Comparison of ENCODE assay signal across 15 mouse cellular contexts in genomic region chr6:73204937-73205336, GRCm38 (mm10). TPM values are rescaled to one million over a fixed set of nuclear protein-coding genes. Genes with fewer than 3 reads are reported as not detected.
DNase-seq lines count a peak whose midpoint lies in the region; ATAC-seq and TF ChIP-seq lines count a peak whose summit lies in the region.
"Had no signal": no experiment of that assay in that cellular context is flagged by ENCODE, and none has a peak within 500 bp of the region (broad histone marks: within the 10 kb centered on the region; RNA-seq: fewer than 3 reads in every experiment).

No protein-coding gene starts in this region.

- no peaks in the 10 kb centered on the region for H3K79me2 ChIP-seq in CH12.LX (replicated peaks; ENCODE audit: control insufficient read depth, extremely low read depth, insufficient read depth, poor library complexity, severe bottlenecking)

- no peak for ATAC-seq in lung, embryonic 14.5 days (ENCODE audit: insufficient read depth)
- no peak for ATAC-seq in forebrain, embryonic 12.5 days (ENCODE audit: low FRiP score)

- H3K4me3 ChIP-seq in lung, embryonic 14.5 days (ENCODE audit: low read depth, low read length): no peak overlapping the region
- H3K4me3 ChIP-seq in lung, adult 2 months (replicated peaks; ENCODE audit: extremely low read depth, low read depth, low read length): no peak overlapping the region
- no peak overlapping the region for H3K4me3 ChIP-seq in CH12.LX (replicated peaks in 1 of 3; ENCODE audit: low read depth in 2 of 3, low read length in 2 of 3, poor library complexity in 1 of 3)
- H3K4me3 ChIP-seq in forebrain, embryonic 12.5 days (replicated peaks): no peak overlapping the region
- H3K4me3 ChIP-seq: embryonic facial prominence, embryonic 12.5 days; forebrain, embryonic 10.5 days; liver, embryonic 15.5 days; megakaryocyte, embryonic 14.5 days; myocyte had no signal

- H3K9ac ChIP-seq in lung, embryonic 14.5 days: no peak overlapping the region
- no peak overlapping the region for H3K9ac ChIP-seq in CH12.LX (ENCODE audit: insufficient read depth, low read depth)
- H3K9ac ChIP-seq in forebrain, embryonic 12.5 days: no peak overlapping the region
- H3K9ac ChIP-seq: embryonic facial prominence, embryonic 12.5 days; liver, embryonic 15.5 days had no signal

- TF ChIP-seq EP300 in CH12.LX (IDR thresholded peaks at IDR 0.05; ENCODE audit: low read length): no peak

- peak; percentile 25 for DNase-seq in heart, postnatal 4 days
- no peak for DNase-seq in heart, postnatal 10 days
- DNase-seq in lung, embryonic 14.5 days: no peak
- DNase-seq in lung, adult 2 months: no peak
- DNase-seq in CH12.LX (ENCODE audit: extremely low read depth): peak; percentile 27
- peak; percentile 22 for DNase-seq in c-Kit-positive CD71-positive TER-119-positive erythroid progenitor cells, embryonic 14.5 days (ENCODE audit: low spot score)
- DNase-seq in urinary bladder, adult 2 months (ENCODE audit: low spot score): no peak
- DNase-seq: adrenal gland, adult 8-10 months; kidney, adult 18-20 months had no signal

- TF ChIP-seq POLR2A in lung, adult 2 months (IDR thresholded peaks at IDR 0.05; ENCODE audit: borderline replicate concordance, extremely low read depth, low read depth, low read length): no peak
- TF ChIP-seq POLR2A in CH12.LX (IDR thresholded peaks at IDR 0.05; ENCODE audit: low read depth, low read length): no peak

- in situ Hi-C loops in CH12.LX (cut with MboI; ENCODE audit: low pct_ligation_motif_present, low pct_unique_long_range_greater_than_20kb, low sequenced_read_pairs): no loop called here

- intact Hi-C loops in heart, postnatal 10 days (cut with DNase I): no loop called here

- 62% methylated on average over 4 of the region's 4 CpGs for WGBS in lung, embryonic 14.5 days
- WGBS in lung, adult 2 months: 66% methylated on average over 4 of the region's 4 CpGs
- WGBS in forebrain, embryonic 12.5 days: 81% methylated on average over 4 of the region's 4 CpGs

- no peaks in the 10 kb centered on the region for H3K36me3 ChIP-seq in lung, embryonic 14.5 days (ENCODE audit: insufficient read depth)
- H3K36me3 ChIP-seq in CH12.LX (replicated peaks in 1 of 2; ENCODE audit: control insufficient read depth in 1 of 2, insufficient read depth in 1 of 2, low read length in 1 of 2): no peaks in the 10 kb centered on the region
- no peaks in the 10 kb centered on the region for H3K36me3 ChIP-seq in forebrain, embryonic 12.5 days (replicated peaks)
- H3K36me3 ChIP-seq: embryonic facial prominence, embryonic 12.5 days; forebrain, embryonic 10.5 days; liver, embryonic 15.5 days had no signal

- no peaks in the 10 kb centered on the region for H3K27me3 ChIP-seq in lung, embryonic 14.5 days (ENCODE audit: insufficient read depth, low read length)
- no peaks in the 10 kb centered on the region for H3K27me3 ChIP-seq in CH12.LX (replicated peaks)
- no peaks in the 10 kb centered on the region for H3K27me3 ChIP-seq in forebrain, embryonic 12.5 days
- H3K27me3 ChIP-seq: embryonic facial prominence, embryonic 12.5 days; liver, embryonic 15.5 days had no signal

- H3K9me3 ChIP-seq in lung, embryonic 14.5 days (ENCODE audit: low read depth, low read length): no peaks in the 10 kb centered on the region
- H3K9me3 ChIP-seq in CH12.LX (replicated peaks; ENCODE audit: low read length): no peaks in the 10 kb centered on the region
- no peaks in the 10 kb centered on the region for H3K9me3 ChIP-seq in forebrain, embryonic 12.5 days
- H3K9me3 ChIP-seq: embryonic facial prominence, embryonic 12.5 days; forebrain, embryonic 10.5 days; liver, embryonic 15.5 days had no signal

- no peak overlapping the region for H3K4me2 ChIP-seq in lung, embryonic 14.5 days
- H3K4me2 ChIP-seq in CH12.LX (ENCODE audit: insufficient read depth, low read depth, poor library complexity, severe bottlenecking): no peak overlapping the region
- H3K4me2 ChIP-seq in forebrain, embryonic 12.5 days: no peak overlapping the region
- H3K4me2 ChIP-seq: embryonic facial prominence, embryonic 12.5 days; liver, embryonic 15.5 days had no signal

- H3K4me1 ChIP-seq in lung, embryonic 14.5 days (ENCODE audit: insufficient read depth): no peaks in the 10 kb centered on the region
- H3K4me1 ChIP-seq in lung, adult 2 months (ENCODE audit: control insufficient read depth, insufficient read depth, low read length): no peaks in the 10 kb centered on the region; the same call in 1 of the 2 replicates
- peaks cover 5 to 23% of the 10 kb centered on the region in 2 experiments for H3K4me1 ChIP-seq in CH12.LX (ENCODE audit: control insufficient read depth in 1 of 2, insufficient read depth in 2 of 2)
- H3K4me1 ChIP-seq in forebrain, embryonic 12.5 days: no peaks in the 10 kb centered on the region
- H3K4me1 ChIP-seq: embryonic facial prominence, embryonic 12.5 days; forebrain, embryonic 10.5 days; liver, embryonic 15.5 days had no signal

- no peak overlapping the region for H3K27ac ChIP-seq in lung, embryonic 14.5 days (ENCODE audit: low read depth)
- H3K27ac ChIP-seq in CH12.LX (ENCODE audit: insufficient read depth, low read depth): no peak overlapping the region
- H3K27ac ChIP-seq in forebrain, embryonic 12.5 days: no peak overlapping the region
- H3K27ac ChIP-seq: embryonic facial prominence, embryonic 12.5 days; forebrain, embryonic 10.5 days; liver, embryonic 15.5 days had no signal

- peak; percentile 48 for TF ChIP-seq RAD21 in CH12.LX (IDR thresholded peaks at IDR 0.05; ENCODE audit: low read depth, low read length)

- peak; percentile 49 for TF ChIP-seq CTCF in lung, embryonic 14.5 days (IDR thresholded peaks at IDR 0.05; ENCODE audit: low read depth)
- TF ChIP-seq CTCF in lung, adult 2 months (IDR thresholded peaks at IDR 0.05; ENCODE audit: insufficient read depth, low read length): no peak
- peak; percentile 20 to 58; a peak in 2 of 4 replicates for TF ChIP-seq CTCF in CH12.LX (conservative IDR thresholded peaks at IDR 0.05 in 1 of 2, IDR thresholded peaks at IDR 0.05 in 1 of 2; ENCODE audit: low read depth in 2 of 2, low read length in 2 of 2)

- dilution Hi-C loops in CH12.LX (cut with MboI; ENCODE audit: extremely low pct_ligation_motif_present, extremely low pct_unique_long_range_greater_than_20kb, low sequenced_read_pairs): no loop called here

TF ChIP-seq in CH12.LX, 34 proteins besides CTCF, POLR2A, EP300 and RAD21:
- TF ChIP-seq MEF2A (IDR thresholded peaks at IDR 0.05; ENCODE audit: borderline replicate concordance, low read depth, low read length) (no peak), MAFK (IDR thresholded peaks at IDR 0.05; ENCODE audit: insufficient replicate concordance, low read length) (no peak), MAX (IDR thresholded peaks at IDR 0.05; ENCODE audit: low read length) (no peak), SMC3 (IDR thresholded peaks at IDR 0.05; ENCODE audit: low read depth, low read length) (peak; percentile 38), ZNF384 (IDR thresholded peaks at IDR 0.05; ENCODE audit: low read depth, low read length) (no peak)
TF ChIP-seq in CH12.LX: peak in this region for 1.

RNA-seq across cellular contexts. Expression of gene Dnah6, which starts 16.5 kb away (rescaled TPM):
- total RNA-seq in heart, postnatal 4 days (2021): 1 to 10 TPM in 1 of 2 experiments, under 1 TPM in 1; 0.95 to 1.1 TPM
- under 1 TPM; 0.41 to 0.50 TPM for total RNA-seq in heart, postnatal 10 days (2021)
- polyA plus RNA-seq in lung, embryonic 14.5 days (2014; fragmentation: Nextera tagmentation; extraction: Ambion mirVana): 0.14 and 0.24 TPM in 2 replicates
- 2.6 and 3.5 TPM in 2 replicates for polyA plus RNA-seq in lung, adult 2 months (2012; rRNA removed)
- total RNA-seq in CH12.LX (2012; rRNA removed) (under 0.01 TPM in 1 of 2 replicates, not detected in the other), CH12.LX (2014; rRNA removed) (0.04 and 0.07 TPM in 2 replicates)
- 0.06 TPM in 1 of 2 replicates, not detected in the other for polyA plus RNA-seq in CH12.LX (2012; ENCODE audit: insufficient read length, low read depth)
- polyA plus RNA-seq in urinary bladder, adult 2 months (2012; rRNA removed): 0.01 TPM in 2 replicates
- 0.12 and 0.15 TPM in 2 replicates for polyA plus RNA-seq in forebrain, embryonic 12.5 days (2016; fragmentation: Nextera tagmentation; extraction: Ambion mirVana)

RNA-seq across cellular contexts. Expression of gene Suclg1, which starts 43.2 kb away (rescaled TPM):
- total RNA-seq in heart, postnatal 4 days (2021): 100 to 1,000 TPM; 389 to 429 TPM
- total RNA-seq in heart, postnatal 10 days (2021): 100 to 1,000 TPM; 501 to 522 TPM
- polyA plus RNA-seq in lung, embryonic 14.5 days (2014; fragmentation: Nextera tagmentation; extraction: Ambion mirVana): 164 and 166 TPM in 2 replicates
- 40.4 and 66.9 TPM in 2 replicates for polyA plus RNA-seq in lung, adult 2 months (2012; rRNA removed)
- total RNA-seq in CH12.LX (2012; rRNA removed) (114 and 127 TPM in 2 replicates), CH12.LX (2014; rRNA removed) (112 and 116 TPM in 2 replicates)
- polyA plus RNA-seq in CH12.LX (2012; ENCODE audit: insufficient read length, low read depth): 169 and 179 TPM in 2 replicates
- polyA plus RNA-seq in urinary bladder, adult 2 months (2012; rRNA removed): 140 and 157 TPM in 2 replicates
- polyA plus RNA-seq in forebrain, embryonic 12.5 days (2016; fragmentation: Nextera tagmentation; extraction: Ambion mirVana): 133 and 136 TPM in 2 replicates

Comparison
In these comparisons a context has a peak if more than half of its experiments do, and no peak if none do; other contexts are left out.
1. DNase-seq: peak in heart, postnatal 4 days (single experiment), CH12.LX (single experiment) and c-Kit-positive CD71-positive TER-119-positive erythroid progenitor cells, embryonic 14.5 days (single experiment); none in heart, postnatal 10 days (0 of 2), lung, embryonic 14.5 days (single experiment), lung, adult 2 months (single experiment) and urinary bladder, adult 2 months (single experiment).